Mouse (Mus musculus) midbrain, embryonic 14.5 days (tissue): ENCODE results near the gene 1700069L16Rik. TPM values are rescaled to one million over a fixed set of nuclear protein-coding genes. Genes with fewer than 3 reads are reported as not detected.

Experiments
- ATAC-seq: fragments of 200-750 bp; cut with Nextera tagmentation; 2 replicates; pipeline ENCODE4 v1.8.0; 2017; ENCODE audit warnings: moderate number of reproducible peaks, moderate library complexity; ENCODE audit not compliant: low FRiP score, low TSS enrichment
- DNase-seq: peaks from one replicate; pipeline ENCODE4 v3.0.0-alpha.2; 2015
- H3K27ac ChIP-seq: fragments of 300-500 bp; sonication (generic); replicated peaks from 2 replicates; pipeline ENCODE4 v1.5.1; 2014; ENCODE audit warnings: mild to moderate bottlenecking, low read depth, low read length, moderate library complexity
- H3K27me3 ChIP-seq: fragments of 300-500 bp; sonication (generic); 2 replicates; pipeline ENCODE4 v1.6.1; 2014; ENCODE audit warnings: low read length, control low read depth, mixed read lengths; ENCODE audit not compliant: control insufficient read depth, insufficient read depth
- H3K36me3 ChIP-seq: fragments of 300-500 bp; sonication (generic); 2 replicates; pipeline ENCODE4 v1.6.1; 2014; ENCODE audit warnings: low read length, control low read depth; ENCODE audit not compliant: control insufficient read depth, insufficient read depth
- H3K4me1 ChIP-seq: fragments of 300-500 bp; sonication (generic); 2 replicates; pipeline ENCODE4 v1.6.1; 2014; ENCODE audit warnings: mild to moderate bottlenecking, antibody characterized with exemption, low read length, control low read depth; ENCODE audit not compliant: control insufficient read depth, insufficient read depth
- H3K4me2 ChIP-seq: fragments of 300-500 bp; sonication (generic); 2 replicates; pipeline ENCODE4 v1.6.1; 2014; ENCODE audit warnings: mild to moderate bottlenecking, low read length, moderate library complexity
- H3K4me3 ChIP-seq: fragments of 300-500 bp; sonication (generic); replicated peaks from 2 replicates; pipeline ENCODE4 v1.5.1; 2014; ENCODE audit warnings: low read depth, low read length
- H3K9ac ChIP-seq: fragments of 300-500 bp; sonication (generic); replicated peaks from 2 replicates; pipeline ENCODE4 v1.6.1; 2014; ENCODE audit warnings: mild to moderate bottlenecking, low read length, moderate library complexity
- H3K9me3 ChIP-seq: fragments of 300-500 bp; sonication (generic); 2 replicates; pipeline ENCODE4 v1.6.1; 2016; ENCODE audit warnings: low read length, control low read depth, mixed read lengths; ENCODE audit not compliant: control insufficient read depth
- WGBS: fragments of 180-500 bp; shearing (Covaris S2); extraction: QIAGEN DNeasy Blood & Tissue Kit; methylation state at CpG from one replicate; pipeline ENCODE4 v1.1.7; 2014; 5-methylcytosine and 5-hydroxymethylcytosine counted together
- polyA plus RNA-seq: library from polyadenylated mRNA; unstranded; fragments of >200 nt; fragmentation: Nextera tagmentation; extraction: Ambion mirVana; gene quantifications from 2 replicates; pipeline ENCODE4 v1.2.1, GENCODE M21; 2014

Gene 1700069L16Rik
- polyA plus RNA-seq, 1 experiment from 2014 or later = not detected

- H3K9ac ChIP-seq = no peak overlapping the region
- no peaks in the 10 kb centered on the region for H3K27me3 ChIP-seq
- 82% methylated on average over 3 of the region's 3 CpGs for WGBS
- DNase-seq (no peak), ATAC-seq (no peak)
- H3K4me2 ChIP-seq = no peak overlapping the region
- H3K4me1 ChIP-seq = peaks cover 4% of the 10 kb centered on the region; the same call in 1 of the 2 replicates
- no peak overlapping the region for H3K27ac ChIP-seq
- no peaks in the 10 kb centered on the region for H3K9me3 ChIP-seq
- no peak overlapping the region for H3K4me3 ChIP-seq
- H3K36me3 ChIP-seq = no peaks in the 10 kb centered on the region
Measured at GRCm38 (mm10) chr5:113682472-113682871, 42.1 kb downstream of the 1700069L16Rik start.

- ATAC-seq (no peak), DNase-seq (no peak)
- peaks cover 4% of the 10 kb centered on the region; the same call in 1 of the 2 replicates for H3K4me1 ChIP-seq
- no peak overlapping the region for H3K4me3 ChIP-seq
- no peak overlapping the region for H3K27ac ChIP-seq
- H3K36me3 ChIP-seq = no peaks in the 10 kb centered on the region
- H3K9me3 ChIP-seq = no peaks in the 10 kb centered on the region
- H3K27me3 ChIP-seq = no peaks in the 10 kb centered on the region
- 64% methylated on average over 14 of the region's 14 CpGs for WGBS
- no peak overlapping the region for H3K9ac ChIP-seq
- no peak overlapping the region for H3K4me2 ChIP-seq
Measured at GRCm38 (mm10) chr5:113681219-113681618, 43.4 kb downstream of the 1700069L16Rik start.

DNA sequence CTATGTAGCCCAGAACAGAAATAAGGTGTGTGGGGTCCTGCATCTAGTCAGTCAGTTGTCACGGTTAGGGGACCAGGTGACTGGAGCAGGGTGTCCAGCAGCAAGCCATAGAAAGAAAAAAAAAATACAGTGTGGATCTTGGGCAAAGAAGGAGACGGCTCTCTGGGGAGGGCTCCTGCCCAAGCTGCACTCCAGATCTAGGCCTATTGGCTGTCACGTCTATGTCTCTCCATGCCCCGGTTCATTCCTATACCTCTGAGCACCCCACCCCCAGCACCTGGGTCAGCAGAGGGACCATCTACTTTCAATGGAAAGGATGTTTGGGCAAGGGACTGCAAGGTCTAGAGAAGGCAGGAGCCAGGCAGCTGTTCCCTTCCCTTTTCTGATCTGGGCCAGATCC is 45.1 kb downstream of the 1700069L16Rik start:
- Histone ChIP-seq H3K27me3 (no peaks in the 10 kb centered on the region), H3K36me3 (no peaks in the 10 kb centered on the region), H3K27ac (no peak overlapping the region), H3K4me2 (no peak overlapping the region), H3K4me3 (no peak overlapping the region), H3K4me1 (peaks cover 4% of the 10 kb centered on the region; the same call in 1 of the 2 replicates), H3K9ac (no peak overlapping the region), H3K9me3 (no peaks in the 10 kb centered on the region)
- DNase-seq (no peak), ATAC-seq (no peak)
- WGBS = 94% methylated on average over 4 of the region's 4 CpGs

DNA sequence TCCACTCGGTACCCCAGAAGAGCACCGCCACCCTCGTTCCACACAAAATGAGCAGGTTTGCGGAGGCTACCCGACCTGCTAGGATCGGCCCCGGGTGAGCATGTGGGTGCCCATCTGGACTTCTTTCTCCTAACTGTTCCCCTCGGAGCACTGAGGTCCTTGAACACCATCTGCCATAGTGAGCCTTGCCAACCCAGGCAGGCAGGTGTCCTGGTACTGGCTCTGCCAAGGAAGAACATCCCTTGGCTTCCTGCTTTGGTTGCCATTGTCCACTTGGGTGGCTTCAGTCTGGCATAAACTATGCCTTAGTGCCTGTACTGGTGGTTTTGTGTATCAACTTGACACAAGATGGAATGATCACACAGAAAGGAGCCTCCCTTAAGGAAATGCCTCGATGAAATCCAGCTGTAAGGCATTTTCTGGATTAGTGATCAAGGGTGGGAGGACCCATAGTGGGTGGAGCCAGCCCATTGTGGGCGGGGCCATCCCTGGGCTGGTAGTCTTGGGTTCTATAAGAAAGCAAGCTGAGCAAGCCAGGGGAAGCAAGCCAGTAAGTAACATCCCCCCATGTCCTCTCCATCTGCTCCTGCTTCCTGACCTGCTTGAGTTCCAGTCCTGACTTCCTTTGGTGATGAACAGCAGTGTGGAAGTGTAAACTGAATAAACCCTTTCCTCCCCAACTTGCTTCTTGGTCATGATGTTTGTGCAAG is 45.7 kb downstream of the 1700069L16Rik start:
- 81% methylated on average over 10 of the region's 10 CpGs for WGBS
- Histone ChIP-seq H3K4me1 (peaks cover under 1% of the 10 kb centered on the region; the same call in 1 of the 2 replicates), H3K4me2 (no peak overlapping the region), H3K9ac (no peak overlapping the region), H3K36me3 (no peaks in the 10 kb centered on the region), H3K9me3 (no peaks in the 10 kb centered on the region), H3K4me3 (no peak overlapping the region), H3K27me3 (no peaks in the 10 kb centered on the region), H3K27ac (no peak overlapping the region)
- ATAC-seq (no peak), DNase-seq (no peak)

- no peak overlapping the region for H3K27ac ChIP-seq
- ATAC-seq (no peak), DNase-seq (no peak)
- no peaks in the 10 kb centered on the region for H3K36me3 ChIP-seq
- no peaks in the 10 kb centered on the region for H3K4me1 ChIP-seq
- no peak overlapping the region for H3K9ac ChIP-seq
- WGBS = 89% methylated on average over 4 of the region's 7 CpGs
- H3K27me3 ChIP-seq = no peaks in the 10 kb centered on the region
- H3K9me3 ChIP-seq = no peaks in the 10 kb centered on the region
- no peak overlapping the region for H3K4me3 ChIP-seq
- H3K4me2 ChIP-seq = no peak overlapping the region
Measured at GRCm38 (mm10) chr5:113677541-113677940, 47.0 kb downstream of the 1700069L16Rik start.

DNA sequence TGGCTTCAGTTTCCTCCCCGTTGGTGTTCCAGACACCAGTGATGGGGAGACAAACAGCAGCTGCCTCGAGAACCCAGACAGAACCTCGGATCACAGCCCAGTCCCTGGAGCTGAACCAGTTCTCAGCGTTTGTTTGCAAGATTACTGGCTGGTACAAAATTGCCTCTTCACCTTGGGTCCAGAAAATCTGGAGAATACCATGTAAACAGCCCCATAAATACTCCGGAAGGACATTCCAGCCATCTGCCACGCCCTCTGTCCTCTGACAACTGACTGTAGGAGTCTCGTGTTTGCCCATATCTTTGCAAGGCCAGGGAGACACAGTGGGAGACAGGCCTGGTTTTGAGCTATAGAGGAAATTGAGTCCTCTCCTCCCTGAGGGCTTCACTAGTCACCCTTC is 49.7 kb downstream of the 1700069L16Rik start:
- no peak for DNase-seq

DNA sequence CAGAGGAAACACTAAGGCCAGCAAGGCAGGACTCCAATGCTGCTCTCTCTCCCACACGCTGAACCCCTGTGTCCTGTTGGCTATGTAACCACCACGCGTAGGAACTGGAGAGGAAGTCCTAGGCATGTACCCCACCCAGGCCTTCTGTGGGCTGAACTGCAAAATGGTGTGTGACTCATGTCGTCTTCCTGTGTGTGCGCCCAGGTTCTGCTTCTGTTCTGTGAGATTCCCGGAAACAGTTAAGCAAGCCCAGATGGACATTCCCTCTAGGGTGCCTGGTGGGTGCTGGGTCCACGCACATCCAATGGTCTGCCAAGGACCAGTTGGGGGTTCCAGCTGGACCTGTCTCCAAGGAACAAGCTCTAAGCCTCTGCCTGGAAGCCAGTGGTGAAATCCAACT is 52.1 kb downstream of the 1700069L16Rik start:
- 90% methylated on average over 7 of the region's 7 CpGs for WGBS

More for the DNA sequence above, 49.7 kb downstream of the 1700069L16Rik start:
- Histone ChIP-seq H3K4me1 (no peaks in the 10 kb centered on the region), H3K27me3 (no peaks in the 10 kb centered on the region), H3K9me3 (no peaks in the 10 kb centered on the region), H3K4me3 (no peak overlapping the region), H3K4me2 (no peak overlapping the region), H3K27ac (no peak overlapping the region), H3K36me3 (no peaks in the 10 kb centered on the region), H3K9ac (no peak overlapping the region)
- WGBS = 79% methylated on average over 7 of the region's 7 CpGs
- no peak for ATAC-seq

GRCm38 (mm10) chr5:113670597-113670996 is 54.0 kb downstream of the 1700069L16Rik start:
- Histone ChIP-seq H3K36me3 (no peaks in the 10 kb centered on the region), H3K27ac (no peak overlapping the region), H3K9me3 (no peaks in the 10 kb centered on the region), H3K4me1 (no peaks in the 10 kb centered on the region), H3K4me3 (no peak overlapping the region), H3K9ac (no peak overlapping the region), H3K4me2 (no peak overlapping the region), H3K27me3 (no peaks in the 10 kb centered on the region)
- WGBS = 80% methylated on average over 6 of the region's 6 CpGs
- ATAC-seq = no peak
- DNase-seq = no peak

More for the DNA sequence above, 52.1 kb downstream of the 1700069L16Rik start:
- no peak overlapping the region for H3K4me3 ChIP-seq
- H3K27ac ChIP-seq = no peak overlapping the region
- H3K9ac ChIP-seq = no peak overlapping the region
- no peak for DNase-seq
- no peaks in the 10 kb centered on the region for H3K36me3 ChIP-seq
- no peaks in the 10 kb centered on the region for H3K4me1 ChIP-seq
- H3K4me2 ChIP-seq = no peak overlapping the region
- no peaks in the 10 kb centered on the region for H3K27me3 ChIP-seq
- H3K9me3 ChIP-seq = no peaks in the 10 kb centered on the region
- ATAC-seq = no peak

- no peak for ATAC-seq
- H3K27ac ChIP-seq = no peak overlapping the region
- no peaks in the 10 kb centered on the region for H3K36me3 ChIP-seq
- H3K9me3 ChIP-seq = no peaks in the 10 kb centered on the region
- no peak overlapping the region for H3K9ac ChIP-seq
- 80% methylated on average over 3 of the region's 3 CpGs for WGBS
- H3K4me3 ChIP-seq = no peak overlapping the region
- DNase-seq = no peak
- H3K4me1 ChIP-seq = no peaks in the 10 kb centered on the region
- H3K27me3 ChIP-seq = no peaks in the 10 kb centered on the region
- H3K4me2 ChIP-seq = no peak overlapping the region
Measured at GRCm38 (mm10) chr5:113670110-113670509, 54.5 kb downstream of the 1700069L16Rik start.
